Mouse (Mus musculus) lung, embryonic 14.5 days (tissue): ENCODE results near the gene Oas1a. TPM values are rescaled to one million over a fixed set of nuclear protein-coding genes. Genes with fewer than 3 reads are reported as not detected.
"Not testable (repeated sequence)": the region's sequence is repeated elsewhere in the genome, so short reads cannot be mapped to it uniquely, and the experiment has no call there.

Experiments used
- ATAC-seq: fragments of 200-750 bp; cut with Nextera tagmentation; 2 replicates; pipeline ENCODE4 v1.8.0; 2017; ENCODE audit warnings: mild to moderate bottlenecking, moderate TSS enrichment, moderate library complexity; ENCODE audit not compliant: insufficient read depth
- DNase-seq: peaks from one replicate; pipeline ENCODE4 v3.0.0-alpha.2; 2015
- H3K27ac ChIP-seq: fragments of 300-500 bp; sonication (generic); 2 replicates; pipeline ENCODE4 v1.5.1; 2014; ENCODE audit warnings: low read depth, mild to moderate bottlenecking, moderate library complexity
- H3K27me3 ChIP-seq: fragments of 300-500 bp; sonication (generic); 2 replicates; pipeline ENCODE4 v1.6.1; 2014; ENCODE audit warnings: low read length, control low read depth; ENCODE audit not compliant: insufficient read depth
- H3K36me3 ChIP-seq: fragments of 300-500 bp; sonication (generic); 2 replicates; pipeline ENCODE4 v1.6.1; 2014; ENCODE audit warnings: control low read depth; ENCODE audit not compliant: insufficient read depth
- H3K4me1 ChIP-seq: fragments of 300-500 bp; sonication (generic); 2 replicates; pipeline ENCODE4 v1.6.1; 2014; ENCODE audit warnings: antibody characterized with exemption, control low read depth; ENCODE audit not compliant: insufficient read depth
- H3K4me2 ChIP-seq: fragments of 300-500 bp; sonication (generic); 2 replicates; pipeline ENCODE4 v1.6.1; 2014; ENCODE audit warnings: mild to moderate bottlenecking
- H3K4me3 ChIP-seq: fragments of 300-500 bp; sonication (generic); 2 replicates; pipeline ENCODE4 v1.5.1; 2014; ENCODE audit warnings: low read depth, low read length
- H3K9ac ChIP-seq: fragments of 300-500 bp; sonication (generic); 2 replicates; pipeline ENCODE4 v1.6.1; 2014
- H3K9me3 ChIP-seq: fragments of 300-500 bp; sonication (generic); 2 replicates; pipeline ENCODE4 v1.6.1; 2016; ENCODE audit warnings: low read depth, low read length, control low read depth
- CTCF ChIP-seq: IDR thresholded peaks from 2 replicates; pipeline ENCODE4 v1.5.1; 2016; ENCODE audit warnings: antibody characterized with exemption, low read depth
- WGBS: fragments of 180-500 bp; shearing (Covaris S2); extraction: QIAGEN DNeasy Blood & Tissue Kit; methylation state at CpG from one replicate; pipeline ENCODE4 v1.1.7; 2014; 5-methylcytosine and 5-hydroxymethylcytosine counted together
- polyA plus RNA-seq: library from polyadenylated mRNA; unstranded; fragments of >200 nt; fragmentation: Nextera tagmentation; extraction: Ambion mirVana; gene quantifications from 2 replicates; pipeline ENCODE4 v1.2.1, GENCODE M21; 2014

Gene Oas1a
- polyA plus RNA-seq, 1 experiment from 2014 or later, result 1.4 TPM

- Histone ChIP-seq H3K36me3 (no peaks in the 10 kb centered on the region), H3K9ac (no peak overlapping the region), H3K4me3 (no peak overlapping the region), H3K4me1 (no peaks in the 10 kb centered on the region), H3K27ac (no peak overlapping the region), H3K9me3 (no peaks in the 10 kb centered on the region), H3K4me2 (no peak overlapping the region), H3K27me3 (no peaks in the 10 kb centered on the region)
- WGBS, result 43% methylated on average over 7 of the region's 7 CpGs
- ATAC-seq (no peak), DNase-seq (no peak)
- TF ChIP-seq CTCF, result no peak
Measured at GRCm38 (mm10) chr5:120908196-120908920, 1.0 kb upstream of the Oas1a start.

GRCm38 (mm10) chr5:120902056-120902455 is 5.3 kb downstream of the Oas1a start:
- Histone ChIP-seq H3K36me3 (no peaks in the 10 kb centered on the region), H3K4me3 (no peak overlapping the region), H3K4me2 (no peak overlapping the region), H3K9me3 (no peaks in the 10 kb centered on the region), H3K4me1 (no peaks in the 10 kb centered on the region), H3K27ac (no peak overlapping the region), H3K27me3 (no peaks in the 10 kb centered on the region), H3K9ac (no peak overlapping the region)
- DNase-seq (no peak), ATAC-seq (no peak)
- no peak for TF ChIP-seq CTCF
- 84% methylated on average over 5 of the region's 5 CpGs for WGBS

- Histone ChIP-seq H3K9me3 (no peaks in the 10 kb centered on the region), H3K27ac (no peak overlapping the region), H3K27me3 (no peaks in the 10 kb centered on the region), H3K4me2 (no peak overlapping the region), H3K4me1 (no peaks in the 10 kb centered on the region), H3K4me3 (no peak overlapping the region), H3K36me3 (no peaks in the 10 kb centered on the region), H3K9ac (no peak overlapping the region)
- no peak for ATAC-seq
- no peak for DNase-seq
- WGBS, result 40% methylated on average over 1 of the region's 1 CpGs
- TF ChIP-seq CTCF, result no peak
Measured at GRCm38 (mm10) chr5:120900666-120901065, 6.7 kb downstream of the Oas1a start.

- Histone ChIP-seq H3K4me1 (no peaks in the 10 kb centered on the region), H3K36me3 (no peaks in the 10 kb centered on the region), H3K4me2 (no peak overlapping the region), H3K27me3 (no peaks in the 10 kb centered on the region), H3K9me3 (no peaks in the 10 kb centered on the region), H3K27ac (no peak overlapping the region), H3K4me3 (no peak overlapping the region), H3K9ac (no peak overlapping the region)
- no peak for DNase-seq
- no peak for TF ChIP-seq CTCF
- ATAC-seq, result no peak
Measured at GRCm38 (mm10) chr5:120898726-120899125, 8.6 kb downstream of the Oas1a start.

GRCm38 (mm10) chr5:120898307-120898706 is 9.0 kb downstream of the Oas1a start:
- no peak overlapping the region for H3K9ac ChIP-seq
- no peaks in the 10 kb centered on the region for H3K36me3 ChIP-seq
- no peak overlapping the region for H3K27ac ChIP-seq
- DNase-seq (no peak), ATAC-seq (no peak)
- 84% methylated on average over 6 of the region's 6 CpGs for WGBS
- no peak overlapping the region for H3K4me2 ChIP-seq
- no peaks in the 10 kb centered on the region for H3K9me3 ChIP-seq
- TF ChIP-seq CTCF, result no peak
- H3K4me1 ChIP-seq, result no peaks in the 10 kb centered on the region
- H3K4me3 ChIP-seq, result no peak overlapping the region
- no peaks in the 10 kb centered on the region for H3K27me3 ChIP-seq

- H3K4me1 ChIP-seq, result no peaks in the 10 kb centered on the region
- no peak overlapping the region for H3K4me2 ChIP-seq
- no peak for TF ChIP-seq CTCF
- no peaks in the 10 kb centered on the region for H3K36me3 ChIP-seq
- H3K27ac ChIP-seq, result no peak overlapping the region
- no peak for ATAC-seq
- H3K9ac ChIP-seq, result no peak overlapping the region
- no peaks in the 10 kb centered on the region for H3K9me3 ChIP-seq
- no peak overlapping the region for H3K4me3 ChIP-seq
- DNase-seq, result no peak
- no peaks in the 10 kb centered on the region for H3K27me3 ChIP-seq
- WGBS, result 86% methylated on average over 11 of the region's 11 CpGs
Measured at GRCm38 (mm10) chr5:120895231-120895900, 12.0 kb downstream of the Oas1a start.

- not testable (repeated sequence) for H3K9me3 ChIP-seq, H3K4me2 ChIP-seq, H3K27me3 ChIP-seq, DNase-seq, H3K36me3 ChIP-seq, H3K4me1 ChIP-seq, ATAC-seq, H3K27ac ChIP-seq, H3K4me3 ChIP-seq, H3K9ac ChIP-seq
- 66% methylated on average over 2 of the region's 2 CpGs for WGBS
Measured at GRCm38 (mm10) chr5:120894692-120895091, 12.6 kb downstream of the Oas1a start.

GRCm38 (mm10) chr5:120893866-120894265 is 13.5 kb downstream of the Oas1a start:
- not testable (repeated sequence) for H3K27me3 ChIP-seq, H3K4me1 ChIP-seq, H3K4me3 ChIP-seq, DNase-seq, H3K27ac ChIP-seq, H3K9ac ChIP-seq, ATAC-seq, H3K36me3 ChIP-seq, H3K4me2 ChIP-seq, H3K9me3 ChIP-seq
- WGBS, result 82% methylated on average over 4 of the region's 4 CpGs
